Mouse (Mus musculus) naive thymus-derived CD4-positive, alpha-beta T cell, adult 2 months (primary cell): ENCODE data around the gene 6430628N08Rik.

Experiments
- DNase-seq: peaks from one replicate; pipeline ENCODE4 v3.0.0-alpha.2; 2011; ENCODE audit warnings: low read depth

6430628N08Rik gene

GRCm38 (mm10) chr4:115886875-115887274 lies 3.6 kb upstream of the 6430628N08Rik start:
- no peak for DNase-seq

GRCm38 (mm10) chr4:115890066-115890465 lies 399 bp upstream of the 6430628N08Rik start:
- no peak for DNase-seq

DNA sequence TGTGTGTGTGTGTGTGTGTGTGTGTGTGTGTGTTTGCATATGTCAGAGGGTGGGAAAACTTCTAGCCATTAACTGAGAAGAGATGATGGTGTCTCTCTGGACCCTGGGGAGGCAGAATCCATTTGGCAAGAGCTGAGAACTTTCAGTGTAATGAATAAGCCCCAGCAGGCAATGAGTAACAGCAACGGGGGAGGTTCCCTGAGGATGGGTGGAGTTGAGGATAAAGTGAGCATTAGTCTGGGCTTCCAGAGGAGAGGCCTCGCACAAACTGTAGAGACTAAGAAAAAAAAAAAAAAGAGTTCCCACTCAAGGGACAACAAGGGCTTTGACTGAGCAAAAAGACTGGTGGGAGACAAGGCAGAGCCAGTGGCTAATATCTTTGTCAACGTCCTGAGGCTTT lies 3.8 kb downstream of the 6430628N08Rik start:
- DNase-seq = no peak

GRCm38 (mm10) chr4:115897901-115898631 lies 7.6 kb downstream of the 6430628N08Rik start:
- no peak for DNase-seq

DNA sequence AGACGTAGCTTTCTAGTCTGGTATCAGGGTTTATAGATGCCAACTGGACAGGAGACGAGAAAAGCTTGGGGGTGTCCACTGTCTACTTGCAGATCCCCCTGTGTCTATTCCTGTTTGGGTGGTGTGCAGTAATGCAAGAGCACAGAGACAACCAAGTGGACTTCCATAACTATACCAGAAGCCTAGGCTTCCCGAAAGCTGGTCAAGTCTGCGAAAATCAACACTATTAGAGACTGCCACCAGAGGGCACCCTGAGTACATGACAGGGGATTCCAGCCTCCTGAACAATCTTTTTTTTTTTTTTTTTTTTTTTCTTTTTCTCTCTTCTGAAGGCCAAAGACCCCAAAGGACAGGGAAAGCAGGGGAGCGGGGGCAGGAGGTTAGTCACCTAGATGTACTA lies 12.4 kb downstream of the 6430628N08Rik start:
- peak; percentile 77 for DNase-seq

DNA sequence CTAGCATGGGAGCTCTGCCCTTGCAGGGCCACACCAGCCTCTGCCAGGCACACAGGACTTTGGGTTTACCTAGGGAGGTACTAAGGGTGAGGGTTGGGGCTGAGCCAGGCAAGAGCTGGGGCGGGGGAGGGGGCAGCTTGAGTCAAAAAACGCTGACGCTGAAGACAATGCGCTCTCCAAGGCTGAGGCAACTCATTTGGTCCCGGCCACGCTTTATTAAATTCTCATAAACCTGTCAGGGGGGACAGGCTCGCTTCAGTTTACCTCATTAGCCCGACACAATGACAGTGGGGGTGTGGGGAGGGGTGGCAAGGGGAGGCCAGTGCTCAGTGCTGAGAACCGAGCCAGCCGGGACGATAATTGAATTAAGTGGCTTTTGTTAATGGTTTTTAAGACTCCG lies 13.9 kb downstream of the 6430628N08Rik start:
- no peak for DNase-seq

GRCm38 (mm10) chr4:115905701-115906100 lies 15.2 kb downstream of the 6430628N08Rik start:
- no peak for DNase-seq

DNA sequence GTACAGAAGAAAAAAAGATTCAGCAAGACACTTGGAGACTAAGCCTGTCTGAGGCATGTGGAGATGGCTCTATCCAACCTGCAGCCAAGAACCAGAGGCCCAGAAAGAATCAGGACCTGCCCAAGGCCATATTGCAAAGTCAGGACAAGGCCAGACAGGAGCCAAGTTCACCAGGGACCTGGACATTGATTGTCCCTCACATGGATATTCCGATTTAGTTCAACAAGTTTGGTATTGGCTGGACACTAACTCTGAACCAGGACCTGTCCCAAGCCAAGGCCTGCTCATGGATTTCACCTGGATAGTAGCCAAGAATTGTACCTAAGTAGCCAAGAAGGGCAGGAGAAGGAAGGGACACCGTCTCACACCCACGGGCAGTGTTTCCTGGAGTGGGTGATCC lies 16.3 kb downstream of the 6430628N08Rik start:
- DNase-seq = no peak

DNA sequence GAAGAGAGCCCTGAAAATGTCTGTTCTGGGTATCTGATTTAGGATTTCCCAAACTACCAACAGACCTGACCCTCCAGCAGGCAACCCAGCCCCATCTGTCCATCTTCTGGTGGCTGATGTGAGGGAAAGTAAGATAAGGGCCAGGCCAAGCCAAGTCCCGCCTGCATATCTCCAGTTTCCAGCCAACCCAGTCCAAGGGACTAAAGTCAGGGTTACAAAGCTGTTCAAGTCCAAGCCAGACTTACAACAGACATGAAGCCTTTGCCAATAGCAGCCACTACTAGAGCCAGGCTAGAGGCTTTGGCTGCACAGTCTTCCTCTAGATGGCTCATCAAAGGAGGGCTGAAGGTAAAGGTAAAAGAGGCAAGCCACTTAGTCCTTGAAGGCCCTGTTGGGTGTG lies 17.5 kb downstream of the 6430628N08Rik start:
- no peak for DNase-seq

GRCm38 (mm10) chr4:115908641-115909040 lies 18.2 kb downstream of the 6430628N08Rik start:
- no peak for DNase-seq

GRCm38 (mm10) chr4:115911586-115911985 lies 21.1 kb downstream of the 6430628N08Rik start:
- DNase-seq = no peak

GRCm38 (mm10) chr4:115919911-115920310 lies 29.4 kb downstream of the 6430628N08Rik start:
- DNase-seq = no peak

DNA sequence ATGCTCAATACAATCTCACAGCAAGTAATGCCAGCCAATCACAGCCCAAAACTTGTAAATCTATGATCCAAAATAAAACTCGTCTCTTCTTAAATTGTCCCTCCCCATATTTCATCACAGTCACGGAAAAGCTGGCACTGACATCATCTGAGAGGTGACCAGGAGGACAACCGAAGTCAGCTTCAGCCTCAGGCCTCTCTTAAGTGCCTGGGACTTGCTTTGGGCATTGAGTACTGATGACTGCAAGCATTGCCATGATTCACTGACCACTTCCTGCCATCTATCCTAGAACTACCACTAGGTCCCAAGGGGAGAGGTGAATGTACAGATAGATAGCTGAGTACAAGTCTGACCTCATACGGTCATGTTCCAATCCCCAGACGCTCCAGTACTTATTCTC lies 32.2 kb downstream of the 6430628N08Rik start:
- no peak for DNase-seq

GRCm38 (mm10) chr4:115923262-115923880 lies 32.9 kb downstream of the 6430628N08Rik start:
- DNase-seq = no peak

GRCm38 (mm10) chr4:115927637-115928036 lies 37.2 kb downstream of the 6430628N08Rik start:
- DNase-seq = no peak

DNA sequence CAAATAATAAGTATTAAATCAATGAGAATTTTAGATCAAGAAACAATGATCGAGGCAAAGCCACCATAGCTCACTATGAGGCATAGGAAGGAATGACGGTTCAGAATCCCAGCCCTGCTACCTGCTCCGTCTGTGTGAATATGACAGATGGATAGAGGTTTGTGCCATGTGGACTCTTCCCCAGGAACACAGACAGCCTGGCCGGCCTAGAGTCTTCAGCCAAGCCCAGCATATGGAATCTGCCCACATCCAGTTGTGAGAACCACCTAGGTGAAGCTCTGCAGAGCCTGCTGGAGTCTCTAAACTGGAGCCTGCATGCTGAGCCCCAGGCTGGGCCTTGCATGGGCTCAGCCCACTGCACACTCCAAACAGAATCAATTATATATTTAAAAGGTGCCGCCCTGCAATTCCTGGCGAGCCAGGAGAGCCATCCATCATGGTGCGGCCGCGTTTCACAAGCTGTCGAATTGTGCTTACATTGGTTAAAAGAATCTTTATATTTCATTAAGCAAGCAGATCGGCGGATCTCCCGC lies 41.2 kb downstream of the 6430628N08Rik start:
- no peak for DNase-seq

GRCm38 (mm10) chr4:115935835-115936581 lies 45.5 kb downstream of the 6430628N08Rik start:
- DNase-seq = no peak

DNA sequence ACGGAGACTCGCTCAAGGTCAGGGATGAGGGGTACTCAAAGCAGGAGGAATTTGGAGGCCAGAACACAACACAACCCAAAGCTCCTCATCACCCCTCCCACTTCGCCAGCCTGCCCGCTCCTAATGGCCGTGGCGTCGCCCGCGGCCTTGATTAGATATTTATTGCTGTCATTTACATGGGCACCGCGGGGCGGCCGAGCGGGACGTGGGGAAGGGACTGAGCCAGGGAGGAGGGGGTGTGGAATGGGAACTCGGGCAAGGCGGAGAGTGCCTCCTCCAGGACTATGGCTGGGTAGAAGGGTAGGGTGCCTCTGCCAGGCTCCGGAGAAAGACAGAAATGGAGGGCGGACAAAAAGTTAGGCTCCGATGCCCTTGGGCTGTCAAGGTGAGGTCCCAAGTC lies 46.2 kb downstream of the 6430628N08Rik start:
- no peak for DNase-seq

GRCm38 (mm10) chr4:115937061-115937976 lies 46.9 kb downstream of the 6430628N08Rik start:
- DNase-seq = no peak

DNA sequence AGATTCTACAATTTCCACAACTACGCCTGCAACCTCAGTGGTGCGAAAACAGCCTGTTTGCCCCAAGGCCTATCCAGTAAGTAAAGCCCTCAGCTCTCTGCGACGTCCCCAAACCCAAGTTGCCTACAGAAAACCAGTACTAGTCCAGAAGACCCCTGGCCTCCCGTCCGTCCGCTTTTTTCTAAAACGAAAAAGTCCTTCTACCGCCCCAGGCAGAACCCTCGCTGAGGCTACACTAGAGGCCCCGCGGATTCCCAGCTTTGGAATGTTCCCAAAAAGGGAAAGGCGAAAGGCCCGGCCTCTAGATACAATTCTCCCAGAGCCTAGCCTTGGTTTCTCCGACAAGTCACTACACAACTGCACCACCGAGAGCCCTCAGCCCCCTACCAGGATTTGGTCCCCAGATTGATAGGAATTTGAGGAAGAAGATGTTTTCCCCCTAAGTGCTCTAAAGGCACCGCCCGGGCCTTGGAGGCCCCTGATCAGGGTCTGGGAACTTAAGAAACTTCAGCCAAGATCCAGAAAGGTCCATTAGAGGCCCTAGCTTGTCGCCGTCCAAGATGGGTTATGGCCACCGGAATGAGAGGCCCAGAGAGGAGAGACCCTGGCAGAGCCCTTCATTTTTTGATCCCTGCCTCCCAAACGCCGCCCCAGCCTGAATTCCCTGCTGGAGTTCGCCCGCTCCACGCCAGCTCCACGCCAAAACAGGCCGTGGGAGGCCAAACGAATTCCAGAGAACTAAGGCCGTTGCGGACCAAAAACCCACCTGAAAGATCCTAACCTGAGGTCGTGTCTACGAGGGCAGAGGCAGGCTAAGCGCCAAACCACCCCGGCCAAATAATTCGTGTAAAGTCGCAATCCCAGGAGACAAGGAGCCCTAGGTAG lies 48.1 kb downstream of the 6430628N08Rik start:
- DNase-seq = no peak
